Mouse (Mus musculus): ENCODE results near the gene Vmn1r72.
"Not testable (repeated sequence)": the region's sequence is repeated elsewhere in the genome, so short reads cannot be mapped to it uniquely, and the experiment has no call there.

The Vmn1r72 gene

DNA sequence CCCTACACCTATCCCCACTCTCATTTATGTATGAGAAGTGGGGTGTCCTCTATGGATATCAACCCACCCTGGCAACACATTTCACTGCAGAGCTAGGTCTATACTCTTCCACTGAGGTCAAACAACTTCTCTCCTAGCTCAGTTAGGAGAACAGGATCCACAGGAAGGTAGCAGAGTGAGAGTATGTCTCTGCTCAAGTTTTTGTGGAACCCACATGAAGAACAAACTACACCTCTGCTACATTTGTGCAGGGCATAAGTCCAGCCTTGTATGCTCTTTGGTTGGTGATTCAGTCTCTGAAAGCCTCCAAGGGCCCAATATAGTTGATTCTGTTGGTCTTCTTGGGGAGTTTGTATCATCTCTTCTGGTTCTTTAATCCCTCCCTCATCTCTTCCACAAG is at the start of gene Vmn1r72:
Vmn1r72 (minus strand) TSS at position 101 of the 400 bp plus-strand sequence.
- not testable (repeated sequence) for DNase-seq (ENCODE audit: low spot score)

- DNase-seq (ENCODE audit: low spot score): not testable (repeated sequence)
These were observed 62.9 kb downstream of the Vmn1r72 start for GRCm38 (mm10) chr7:11617082-11617481.
